Mouse (Mus musculus) gastrocnemius, adult 2 months (tissue): ENCODE measurements around the gene Mfsd4b1. TPM values are rescaled to one million over a fixed set of nuclear protein-coding genes. Genes with fewer than 3 reads are reported as not detected.

Source experiments
- DNase-seq: peaks from one replicate; pipeline ENCODE4 v3.0.0; 2022
- H3K27ac ChIP-seq: fragments of 200-600 bp; 2 replicates; pipeline ENCODE4 v1.8.1; 2022; ENCODE audit warnings: mild to moderate bottlenecking
- H3K4me3 ChIP-seq: fragments of 200-600 bp; 2 replicates; pipeline ENCODE4 v1.8.1; 2022; ENCODE audit warnings: mild to moderate bottlenecking, moderate library complexity
- CTCF ChIP-seq: fragments of 200-600 bp; IDR thresholded peaks from 2 replicates; pipeline ENCODE4 v1.8.1; 2022; ENCODE audit warnings: antibody characterized with exemption, mild to moderate bottlenecking, moderate library complexity
- intact Hi-C: fragments of 180-260 bp; cut with DNase I; formaldehyde crosslinking; loops from one replicate; pipeline ENCODE4 v1.15.1; 2025
- total RNA-seq, 2 experiments: library from RNA; stranded (reverse); gene quantifications; 2 replicates each; pipeline ENCODE4 v1.2.3; 2021

Gene Mfsd4b1
- total RNA-seq, 2 experiments from 2014 or later: 2.6 to 3.5 TPM

DNA sequence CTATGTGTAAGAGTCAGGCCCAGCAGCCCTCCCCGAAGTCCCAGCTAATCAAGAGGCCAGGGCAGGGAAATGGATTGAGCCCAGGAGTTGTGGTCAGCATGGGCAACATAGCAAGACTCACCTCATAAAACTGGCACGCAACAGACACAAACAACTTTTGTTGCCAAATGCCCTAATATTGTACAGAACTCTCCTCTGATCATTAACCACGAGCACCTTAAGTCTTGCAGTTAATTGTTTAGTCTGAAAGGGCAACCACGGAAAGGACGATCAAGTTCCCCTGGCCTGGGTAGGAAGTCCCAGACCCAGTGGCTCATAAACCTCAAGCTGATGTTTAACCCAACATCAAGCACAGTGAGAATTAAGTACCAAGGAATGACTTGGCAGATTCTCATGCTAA lies 42.5 kb downstream of the Mfsd4b1 start:
- no peak for DNase-seq
- intact Hi-C loops: no loop called here
- H3K4me3 ChIP-seq: no peak overlapping the region
- TF ChIP-seq CTCF: no peak
- H3K27ac ChIP-seq: no peak overlapping the region

DNA sequence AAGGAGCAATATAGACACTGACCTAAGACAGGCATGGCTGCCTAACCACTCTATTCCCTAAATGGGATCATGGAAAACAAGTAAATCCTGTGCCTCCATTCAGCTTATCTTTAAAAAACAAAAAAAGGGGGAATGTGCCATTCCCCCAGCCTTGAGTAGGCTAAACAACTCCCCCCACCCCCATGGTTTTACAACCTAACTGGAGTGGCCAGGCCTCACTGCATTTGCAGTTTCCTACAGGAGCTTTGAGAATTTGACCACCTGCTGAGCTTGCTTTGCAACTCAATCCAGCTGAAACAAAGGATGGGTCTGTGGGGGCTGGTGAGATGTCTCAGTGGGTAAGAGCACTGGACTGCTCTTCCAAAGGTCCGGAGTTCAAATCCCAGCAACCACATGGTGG lies 46.8 kb downstream of the Mfsd4b1 start:
- intact Hi-C loops: no loop called here
- no peak for TF ChIP-seq CTCF
- Histone ChIP-seq H3K4me3 (no peak overlapping the region), H3K27ac (no peak overlapping the region)
- DNase-seq: no peak

DNA sequence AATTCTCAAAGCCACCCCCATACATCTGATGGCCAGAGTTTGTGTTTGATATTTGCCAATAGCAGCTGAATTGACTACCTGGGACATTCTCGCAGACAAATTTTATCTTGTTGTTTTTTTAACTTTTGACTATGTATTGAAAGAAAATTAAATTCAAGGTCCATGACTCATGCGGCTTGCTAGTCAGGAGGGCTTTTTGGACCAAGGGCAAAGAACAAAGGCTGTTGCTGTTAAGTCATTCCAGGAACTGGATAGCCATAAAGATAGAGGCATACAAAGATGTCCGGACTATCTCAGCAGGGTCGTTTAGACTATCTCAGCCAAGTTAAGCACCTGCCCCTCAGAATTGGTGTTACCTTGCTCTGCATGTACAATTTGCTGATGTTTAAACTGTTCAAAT lies 47.7 kb downstream of the Mfsd4b1 start:
- Histone ChIP-seq H3K27ac (no peak overlapping the region), H3K4me3 (no peak overlapping the region)
- DNase-seq: no peak
- no peak for TF ChIP-seq CTCF
- intact Hi-C loops: no loop called here

DNA sequence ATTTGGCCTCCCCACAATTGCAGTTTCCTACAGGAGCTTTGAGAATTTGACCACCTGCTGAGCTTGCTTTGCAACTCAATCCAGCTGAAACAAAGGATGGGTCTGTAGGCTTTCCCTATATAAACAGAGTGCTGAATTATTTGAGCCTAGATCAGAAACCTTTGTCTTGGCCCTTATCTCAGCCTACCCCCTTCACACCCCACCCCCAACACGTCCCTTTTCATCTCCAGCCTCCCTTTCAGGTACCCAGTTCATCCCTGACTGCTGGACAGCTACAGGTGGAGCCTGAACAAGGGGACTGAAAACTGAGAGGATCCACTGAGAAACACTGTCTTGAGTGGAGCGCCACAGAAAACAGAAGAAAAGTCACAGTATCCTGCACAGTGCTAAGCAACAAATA lies 49.3 kb downstream of the Mfsd4b1 start:
- Histone ChIP-seq H3K27ac (no peak overlapping the region), H3K4me3 (no peak overlapping the region)
- DNase-seq: no peak
- intact Hi-C loops: no loop called here
- no peak for TF ChIP-seq CTCF

DNA sequence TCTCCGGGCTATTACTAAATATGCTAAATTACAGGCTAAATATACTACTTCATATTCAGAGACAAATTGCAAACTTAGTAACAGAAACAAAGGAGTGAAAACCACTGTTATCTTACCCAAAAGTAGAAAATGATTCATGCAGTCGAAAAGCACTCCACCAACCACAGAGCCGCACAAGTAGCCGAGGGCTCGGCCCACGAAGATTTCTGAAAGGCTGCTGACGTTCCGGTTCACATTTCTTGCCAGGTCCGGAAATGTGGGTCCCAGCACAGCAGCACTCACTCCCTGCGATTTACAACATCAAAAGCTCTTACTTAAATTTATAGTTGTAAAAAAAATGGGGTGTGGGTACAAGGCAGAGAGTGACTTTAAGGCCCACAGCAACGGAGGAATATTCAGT lies 50.1 kb downstream of the Mfsd4b1 start:
- intact Hi-C loops: no loop called here
- H3K27ac ChIP-seq: no peak overlapping the region
- DNase-seq: no peak
- TF ChIP-seq CTCF: no peak
- H3K4me3 ChIP-seq: no peak overlapping the region

DNA sequence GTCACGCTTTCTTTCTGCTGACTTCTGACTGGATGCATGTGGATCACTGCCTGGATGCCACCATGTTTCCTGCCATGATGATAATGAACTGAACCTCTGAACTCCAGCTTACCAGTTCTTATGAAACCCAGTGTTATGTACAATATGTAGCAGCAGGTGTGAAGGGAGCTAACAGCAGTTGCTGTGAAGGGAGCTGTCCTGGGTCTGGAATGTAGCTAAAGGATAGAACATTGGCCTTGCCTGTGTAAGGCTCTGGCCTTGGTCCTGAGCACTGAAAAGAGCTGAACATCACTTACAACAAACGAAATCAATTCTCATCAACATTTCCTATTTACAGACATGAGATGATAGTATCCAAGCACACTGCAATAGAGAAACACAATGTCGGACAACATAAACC lies 57.6 kb downstream of the Mfsd4b1 start:
- intact Hi-C loops: no loop called here
- Histone ChIP-seq H3K4me3 (no peak overlapping the region), H3K27ac (no peak overlapping the region)
- TF ChIP-seq CTCF: no peak
- DNase-seq: no peak

DNA sequence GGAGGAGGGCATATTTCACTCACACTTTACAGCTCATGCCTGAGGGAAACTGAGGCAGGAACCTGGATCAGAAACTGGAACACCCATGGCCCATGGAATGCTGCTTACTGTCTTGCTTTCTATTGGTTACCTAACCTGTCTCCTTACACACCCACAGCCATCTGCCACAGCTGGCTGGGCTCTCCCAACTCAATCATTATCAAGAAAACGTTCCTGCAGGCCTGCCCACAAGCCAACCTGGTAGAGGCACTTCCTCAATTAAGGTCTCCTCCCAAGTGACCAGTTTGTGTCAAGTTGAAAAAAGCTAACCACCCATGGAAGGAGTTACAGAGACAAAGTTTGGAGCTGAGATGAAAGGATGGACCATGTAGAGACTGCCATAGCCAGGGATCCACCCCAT lies 63.2 kb downstream of the Mfsd4b1 start:
- Histone ChIP-seq H3K27ac (no peak overlapping the region), H3K4me3 (no peak overlapping the region)
- no peak for DNase-seq
- no peak for TF ChIP-seq CTCF
- intact Hi-C loops: loop anchor here (2.0 kb wide), 1 partner anchor 251 kb away; no protein-coding TSS in a partner anchor

DNA sequence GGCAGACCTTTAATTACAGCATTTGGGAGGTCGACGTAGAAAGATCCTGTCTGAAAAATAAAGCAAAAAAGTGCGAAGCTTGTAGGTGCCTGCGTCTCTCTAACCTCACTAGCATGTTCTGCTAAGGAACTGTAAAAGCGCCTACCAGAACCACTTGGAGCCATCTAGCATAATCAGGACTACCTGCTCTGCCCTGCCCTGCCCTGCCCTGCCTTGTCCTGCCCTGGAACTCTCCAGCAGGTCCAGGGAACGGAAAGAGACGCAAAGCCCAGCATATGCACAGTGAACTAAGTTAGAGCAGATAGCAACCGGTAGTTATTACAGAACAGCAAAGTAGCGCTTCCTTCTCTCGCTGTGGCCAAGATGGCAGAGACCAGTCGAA lies 64.6 kb downstream of the Mfsd4b1 start:
- intact Hi-C loops: loop anchor here (2.0 kb wide), 1 partner anchor 252 kb away; no protein-coding TSS in a partner anchor
- DNase-seq: no peak
- TF ChIP-seq CTCF: no peak
- Histone ChIP-seq H3K4me3 (peak overlapping the region; percentile 82), H3K27ac (peak overlapping the region; percentile 100)

DNA sequence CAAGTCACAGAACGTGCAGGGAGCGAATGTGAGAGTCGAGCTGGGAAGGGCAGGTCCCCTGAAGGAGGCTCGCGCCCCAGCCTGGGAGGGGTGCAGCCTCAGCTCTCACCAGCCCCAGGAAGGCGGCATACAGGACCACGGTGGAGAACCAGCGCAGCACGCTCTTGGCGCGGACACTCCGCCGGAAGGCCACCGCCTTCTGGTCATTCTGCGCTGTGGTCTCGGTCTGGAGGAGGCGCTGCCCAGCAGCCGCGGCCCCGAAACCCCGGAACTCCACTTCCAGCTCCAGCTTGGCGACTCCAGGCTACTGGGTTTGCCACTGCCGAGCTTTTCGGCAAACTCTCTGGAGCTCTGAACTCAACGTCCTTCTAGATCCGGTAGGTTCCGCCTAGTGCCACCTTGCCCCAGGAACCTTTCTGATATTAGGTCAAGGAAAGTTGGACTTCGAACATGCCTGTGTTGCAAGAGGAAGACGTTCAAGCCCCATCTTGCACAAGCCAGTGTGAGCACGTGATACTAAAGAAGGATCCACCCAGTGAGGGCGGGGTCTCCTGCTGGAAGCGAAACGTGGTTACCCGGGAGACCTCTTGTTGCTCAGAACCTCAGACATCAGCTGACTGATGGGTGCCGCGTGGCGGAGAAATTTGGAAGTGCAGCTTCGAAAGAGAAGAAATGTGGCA lies 65.2 kb downstream of the Mfsd4b1 start, which contains the start of gene Mfsd4b3:
Gene Mfsd4b3 (minus strand): TSS at position 393 of the 680 bp plus-strand sequence.
- peak; percentile 80 for TF ChIP-seq CTCF
- intact Hi-C loops: loop anchor here (2.0 to 5.0 kb wide), 5 partner anchors 58 to 253 kb away; partner anchors contain the start of gene Slc16a10
- peak within 1 kb of the TSS; percentile 82 for H3K4me3 ChIP-seq
- H3K27ac ChIP-seq: peak within 1 kb of the TSS; percentile 100
- peak; percentile 96 for DNase-seq

DNA sequence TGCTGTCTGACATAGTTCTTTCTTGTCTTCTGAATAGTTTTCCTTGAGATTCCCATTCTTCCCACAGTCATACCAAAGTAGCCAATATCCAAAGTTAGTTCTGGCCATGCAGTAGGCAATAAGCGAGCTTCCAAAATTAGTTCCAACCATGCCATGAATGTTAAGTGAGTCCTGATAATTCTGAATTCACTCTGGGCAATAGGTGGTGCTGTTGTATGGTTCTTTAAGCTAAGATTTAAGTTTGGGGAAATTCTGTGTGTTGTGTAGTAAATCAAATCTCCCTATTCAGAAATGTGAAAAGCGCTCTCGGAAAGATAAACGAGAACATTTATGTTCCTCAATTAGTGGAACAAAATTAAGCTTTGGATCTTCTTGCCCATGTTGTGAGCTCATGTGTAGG lies 66.8 kb downstream of the Mfsd4b1 start:
- intact Hi-C loops: loop anchor here (5.0 kb wide), 4 partner anchors 56 to 184 kb away; partner anchors contain the start of gene Slc16a10
- Histone ChIP-seq H3K4me3 (no peak overlapping the region; the same call in 1 of the 2 replicates), H3K27ac (peak overlapping the region; percentile 100)
- no peak for DNase-seq
- TF ChIP-seq CTCF: peak; percentile 54

DNA sequence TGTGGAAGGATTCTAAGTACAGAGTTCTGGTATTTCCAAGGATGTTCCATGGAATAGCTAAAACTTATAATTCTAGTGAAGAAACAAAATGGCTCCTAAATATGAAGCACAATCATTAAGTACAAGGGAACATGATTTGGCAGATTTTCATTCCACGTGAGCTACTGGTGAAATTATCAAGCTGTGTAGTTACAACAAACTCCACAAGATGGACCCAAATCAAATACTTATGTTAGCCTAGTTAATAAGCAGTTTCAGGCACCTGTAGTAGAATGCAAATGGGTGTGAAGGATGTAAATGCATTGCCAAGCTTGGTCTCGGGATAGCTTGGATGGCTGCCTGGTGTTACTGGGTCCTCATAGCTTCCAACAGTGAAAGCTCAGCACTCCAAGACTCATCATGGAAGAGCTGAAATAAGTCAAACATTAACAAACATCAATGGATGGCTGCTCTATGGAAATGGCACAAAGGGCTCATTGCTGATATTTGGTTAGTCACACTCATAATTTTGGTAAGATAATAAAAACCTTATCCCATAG lies 68.7 kb downstream of the Mfsd4b1 start:
- TF ChIP-seq CTCF: no peak
- intact Hi-C loops: loop anchor here (5.0 kb wide), 4 partner anchors 54 to 186 kb away; partner anchors contain the start of gene Slc16a10
- DNase-seq: no peak
- Histone ChIP-seq H3K27ac (no peak overlapping the region), H3K4me3 (no peak overlapping the region)

DNA sequence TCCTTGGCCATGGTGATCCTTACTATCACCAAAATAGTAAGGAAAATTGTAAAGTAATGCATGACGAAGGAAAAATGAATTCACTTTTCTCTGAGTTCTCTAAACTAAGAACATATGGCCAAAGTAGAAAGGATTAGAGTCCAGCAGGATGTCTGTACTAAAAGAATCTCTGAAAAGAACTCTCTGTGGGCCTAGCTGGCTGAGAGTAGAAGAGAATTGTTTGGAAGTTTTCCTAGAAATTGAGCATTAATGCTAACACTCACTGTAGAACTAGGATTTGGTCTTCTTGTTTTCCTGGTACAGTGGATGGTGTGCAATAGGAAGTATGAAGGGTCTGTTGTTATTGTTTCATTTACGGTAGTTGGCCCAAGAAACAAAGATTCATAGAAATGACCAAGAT lies 69.9 kb downstream of the Mfsd4b1 start:
- intact Hi-C loops: loop anchor here (5.0 kb wide), 4 partner anchors 53 to 187 kb away; partner anchors contain the start of gene Slc16a10
- no peak overlapping the region for H3K4me3 ChIP-seq
- DNase-seq: no peak
- H3K27ac ChIP-seq: no peak overlapping the region
- no peak for TF ChIP-seq CTCF

Other genes with a start within 250 kb of the Mfsd4b1 start
- 1 to 10 TPM; 2.3 to 2.9 TPM for gene Mfsd4b4, start 126.0 kb downstream of the Mfsd4b1 start, total RNA-seq
- under 1 TPM; 0.10 to 0.22 TPM for gene Mfsd4b2, start 98.3 kb downstream of the Mfsd4b1 start, total RNA-seq
- 1 to 10 TPM; 4.4 to 7.6 TPM for gene Mfsd4b3, start 65.1 kb downstream of the Mfsd4b1 start, total RNA-seq
- 1 to 10 TPM in 1 of 2 experiments, under 1 TPM in 1; 0.26 to 1.2 TPM for gene Mfsd4b5, start 38.6 kb downstream of the Mfsd4b1 start, total RNA-seq
- gene Slc16a10, start 117.0 kb upstream of the Mfsd4b1 start, total RNA-seq: 10 to 100 TPM; 39.8 to 43.6 TPM
- gene Rpf2, start 221.8 kb upstream of the Mfsd4b1 start, total RNA-seq: 10 to 100 TPM; 13.5 to 17.3 TPM
- gene Gtf3c6, start 232.8 kb upstream of the Mfsd4b1 start, total RNA-seq: 10 to 100 TPM; 27.0 to 27.7 TPM